Mouse (Mus musculus) forebrain, embryonic 14.5 days (tissue): Measurements from ENCODE around the gene Usf1. TPM values are rescaled to one million over a fixed set of nuclear protein-coding genes. Genes with fewer than 3 reads are reported as not detected.

ENCODE experiments used
- polyA plus RNA-seq: library from polyadenylated mRNA; unstranded; fragments of >200 nt; fragmentation: Nextera tagmentation; extraction: Ambion mirVana; gene quantifications from 2 replicates; pipeline ENCODE4 v1.2.1, GENCODE M21; 2014

Gene Usf1
- polyA plus RNA-seq, 1 experiment from 2014 or later = 212 TPM

Other genes starting within 250 kb of the Usf1 start
- 9.7 and 10.2 TPM in 2 replicates for gene Pcp4l1, start 215.0 kb upstream of the Usf1 start, polyA plus RNA-seq
- gene Nr1i3, start 197.3 kb upstream of the Usf1 start, polyA plus RNA-seq = 0.13 and 0.36 TPM in 2 replicates
- gene Tomm40l, start 188.8 kb upstream of the Usf1 start, polyA plus RNA-seq = 45.0 and 49.2 TPM in 2 replicates
- gene Apoa2, start 186.3 kb upstream of the Usf1 start, polyA plus RNA-seq = 0.88 and 1.9 TPM in 2 replicates
- 25.1 and 31.5 TPM in 2 replicates for gene Fcer1g, start 176.9 kb upstream of the Usf1 start, polyA plus RNA-seq
- gene Adamts4, start 160.9 kb upstream of the Usf1 start, polyA plus RNA-seq = 2.5 and 3.9 TPM in 2 replicates
- 244 and 260 TPM in 2 replicates for gene Ndufs2, start 159.9 kb upstream of the Usf1 start, polyA plus RNA-seq
- gene B4galt3, start 141.0 kb upstream of the Usf1 start, polyA plus RNA-seq = 74.9 and 94.2 TPM in 2 replicates
- gene Ppox, start 130.1 kb upstream of the Usf1 start, polyA plus RNA-seq = 41.4 and 46.0 TPM in 2 replicates
- gene Usp21, start 123.3 kb upstream of the Usf1 start, polyA plus RNA-seq = 89.9 and 104 TPM in 2 replicates
- 119 and 127 TPM in 2 replicates for gene Ufc1, start 116.3 kb upstream of the Usf1 start, polyA plus RNA-seq
- 53.9 and 60.5 TPM in 2 replicates for gene Dedd, start 82.2 kb upstream of the Usf1 start, polyA plus RNA-seq
- 45.9 and 46.0 TPM in 2 replicates for gene Nit1, start 65.7 kb upstream of the Usf1 start, polyA plus RNA-seq
- gene Pfdn2, start 65.6 kb upstream of the Usf1 start, polyA plus RNA-seq = 78.3 and 82.6 TPM in 2 replicates
- 3.0 and 5.2 TPM in 2 replicates for gene Klhdc9, start 50.5 kb upstream of the Usf1 start, polyA plus RNA-seq
- gene Nectin4, start 41.2 kb upstream of the Usf1 start, polyA plus RNA-seq = 0.11 and 0.32 TPM in 2 replicates
- 0.28 and 0.39 TPM in 2 replicates for gene Arhgap30, start 22.4 kb upstream of the Usf1 start, polyA plus RNA-seq
- gene Tstd1, start 7.6 kb downstream of the Usf1 start, polyA plus RNA-seq = 4.5 and 4.8 TPM in 2 replicates
- 3.0 and 6.9 TPM in 2 replicates for gene F11r, start 26.2 kb downstream of the Usf1 start, polyA plus RNA-seq
- gene Alyref2, start 92.2 kb downstream of the Usf1 start, polyA plus RNA-seq = 24.3 and 26.1 TPM in 2 replicates
- gene Itln1, start 124.0 kb downstream of the Usf1 start, polyA plus RNA-seq = not detected in 2 replicates
- not detected in 2 replicates for gene Cd244a, start 147.9 kb downstream of the Usf1 start, polyA plus RNA-seq
- gene Ly9, start 196.1 kb downstream of the Usf1 start, polyA plus RNA-seq = 0.10 TPM in 1 of 2 replicates, not detected in the other
- not detected in 2 replicates for gene Slamf7, start 241.7 kb downstream of the Usf1 start, polyA plus RNA-seq